Mouse (Mus musculus) cerebellum, adult 2 months (tissue): ENCODE measurements around the gene Rxfp2.

Experiments
- CTCF ChIP-seq: fragments of 200-500 bp; IDR thresholded peaks from 2 replicates; pipeline ENCODE4 v1.5.1; 2011; ENCODE audit warnings: low read depth, mild to moderate bottlenecking, control low read depth, low read length, moderate library complexity, borderline replicate concordance; ENCODE audit not compliant: insufficient read depth
- POLR2A ChIP-seq: fragments of 200-500 bp; IDR thresholded peaks from 2 replicates; pipeline ENCODE4 v1.6.1; 2011; ENCODE audit warnings: low read length, control low read depth, borderline replicate concordance; ENCODE audit not compliant: insufficient read depth

- TF ChIP-seq CTCF: no peak
- no peak for TF ChIP-seq POLR2A
Observed at GRCm38 (mm10) chr5:150023476-150023875, 5.0 kb downstream of the Rxfp2 start.
